Comparison of ENCODE assay signal across 7 mouse cellular contexts in genomic region chr9:113741637-113742137, GRCm38 (mm10). TPM values are rescaled to one million over a fixed set of nuclear protein-coding genes. Genes with fewer than 3 reads are reported as not detected.
DNase-seq lines count a peak whose midpoint lies in the region; ATAC-seq and TF ChIP-seq lines count a peak whose summit lies in the region.

No protein-coding gene starts in this region.

- ATAC-seq in Patski, result peak; percentile 57
- ATAC-seq in megakaryocyte, adult 5-6 weeks (ENCODE audit: poor library complexity, severe bottlenecking), result peak; percentile 33

- H3K4me1 ChIP-seq in forebrain, embryonic 10.5 days, result peaks cover 22% of the 10 kb centered on the region

- peak overlapping the region; percentile 95 for H3K27ac ChIP-seq in forebrain, embryonic 10.5 days
- H3K27ac ChIP-seq in left cerebral cortex, adult 2 months, result peak overlapping the region; percentile 89

- no peak for DNase-seq in Patski (ENCODE audit: low read depth, low spot score)
- DNase-seq in c-Kit-positive CD71-positive TER-119-negative erythroid progenitor cells, embryonic 14.5 days (ENCODE audit: low read depth), result peak; percentile 53
- DNase-seq in forebrain, embryonic 10.5 days (ENCODE audit: extremely low spot score, low spot score), result peak; percentile 63
- peak; percentile 30 for DNase-seq in heart, postnatal 25 days (ENCODE audit: low spot score)
- peak; percentile 29 to 43 for DNase-seq in left cerebral cortex, adult 2 months (ENCODE audit: extremely low spot score in 1 of 2, low spot score in 2 of 2)
- peak; percentile 69 to 70 for DNase-seq in spleen, postnatal 10 days (ENCODE audit: low spot score in 2 of 2)

- in situ Hi-C loops in Patski (cut with MboI; ENCODE audit: low pct_unique_long_range_greater_than_20kb), result loop anchor here (5.0 to 10.0 kb wide), 2 partner anchors 166 to 373 kb away; no protein-coding TSS in a partner anchor

- no peak for TF ChIP-seq CTCF in Patski (IDR thresholded peaks at IDR 0.05)
- TF ChIP-seq CTCF in left cerebral cortex, adult 2 months (IDR thresholded peaks at IDR 0.05), result no peak

- no peaks in the 10 kb centered on the region for H3K27me3 ChIP-seq in Patski
- no peaks in the 10 kb centered on the region for H3K27me3 ChIP-seq in forebrain, embryonic 10.5 days (ENCODE audit: poor library complexity, severe bottlenecking)

- WGBS in forebrain, embryonic 10.5 days, result under 1% methylated on average over 64 of the region's 64 CpGs

- peak overlapping the region; percentile 96 for H3K4me3 ChIP-seq in forebrain, embryonic 10.5 days
- H3K4me3 ChIP-seq in left cerebral cortex, adult 2 months, result peak overlapping the region; percentile 92

- H3K36me3 ChIP-seq in forebrain, embryonic 10.5 days (replicated peaks), result no peaks in the 10 kb centered on the region

- no peaks in the 10 kb centered on the region for H3K9me3 ChIP-seq in forebrain, embryonic 10.5 days

- intact Hi-C loops in heart, postnatal 25 days (cut with DNase I), result loop anchor here (2.0 to 10.0 kb wide), 5 partner anchors 33 to 373 kb away; partner anchors contain the start of gene Pdcd6ip
- intact Hi-C loops in left cerebral cortex, adult 2 months (cut with DNase I), result loop anchor here (5.0 kb wide), 3 partner anchors 51 to 161 kb away; no protein-coding TSS in a partner anchor

- CTCF ChIA-PET in Patski (lab: Charles Lee), result no interaction called here

- POLR2A ChIA-PET in Patski (lab: Charles Lee), result no interaction called here

RNA-seq across cellular contexts. Expression of gene Clasp2, which starts 0.4 kb away (rescaled TPM):
- 26.9 TPM for polyA plus RNA-seq in Patski (2021)
- 33.8 and 36.8 TPM in 2 replicates for polyA plus RNA-seq in forebrain, embryonic 10.5 days (2016; fragmentation: Nextera tagmentation; extraction: Ambion mirVana)
- 10 to 100 TPM; 48.0 to 57.5 TPM for total RNA-seq in heart, postnatal 25 days (2021)
- 100 to 1,000 TPM; 212 TPM for total RNA-seq in left cerebral cortex, adult 2 months (2021)
- 32.2 and 36.0 TPM in 2 replicates for total RNA-seq in megakaryocyte, adult 5-6 weeks (2015)
- total RNA-seq in megakaryocyte, adult 5-6 weeks (2017), result 32.2 and 35.8 TPM in 2 replicates

RNA-seq across cellular contexts. Expression of gene Pdcd6ip, which starts 33.6 kb away (rescaled TPM):
- 186 TPM for polyA plus RNA-seq in Patski (2021)
- polyA plus RNA-seq in forebrain, embryonic 10.5 days (2016; fragmentation: Nextera tagmentation; extraction: Ambion mirVana), result 56.7 and 56.9 TPM in 2 replicates
- 10 to 100 TPM; 61.5 to 66.9 TPM for total RNA-seq in heart, postnatal 25 days (2021)
- total RNA-seq in left cerebral cortex, adult 2 months (2021), result 10 to 100 TPM; 70.4 to 80.8 TPM
- total RNA-seq in megakaryocyte, adult 5-6 weeks (2015), result 152 and 166 TPM in 2 replicates
- 114 and 129 TPM in 2 replicates for total RNA-seq in megakaryocyte, adult 5-6 weeks (2017)
